9 mouse cellular contexts compared by ENCODE assay signal in genomic region chr15:84965575-84966360, GRCm38 (mm10). TPM values are rescaled to one million over a fixed set of nuclear protein-coding genes. Genes with fewer than 3 reads are reported as not detected.
DNase-seq lines count a peak whose midpoint lies in the region; ATAC-seq and TF ChIP-seq lines count a peak whose summit lies in the region.
"Had no signal": no experiment of that assay in that cellular context is flagged by ENCODE, and none has a peak within 500 bp of the region (broad histone marks: within the 10 kb centered on the region; RNA-seq: fewer than 3 reads in every experiment).

No protein-coding gene starts in this region.

- intact Hi-C loops in left cerebral cortex, postnatal 14 days (cut with DNase I), result no loop called here

- no peak overlapping the region for H3K4me2 ChIP-seq in hindbrain, embryonic 14.5 days (replicated peaks)
- H3K4me2 ChIP-seq in hindbrain, embryonic 12.5 days (replicated peaks), result no peak overlapping the region
- H3K4me2 ChIP-seq in CH12.LX (ENCODE audit: insufficient read depth, low read depth, poor library complexity, severe bottlenecking), result no peak overlapping the region
- H3K4me2 ChIP-seq in hindbrain, postnatal 0 days (ENCODE audit: low read depth, low read length), result no peak overlapping the region
- H3K4me2 ChIP-seq: liver, embryonic 15.5 days had no signal

- TF ChIP-seq EP300 in CH12.LX (IDR thresholded peaks at IDR 0.05; ENCODE audit: low read length), result no peak

- no peak overlapping the region for H3K27ac ChIP-seq in hindbrain, embryonic 14.5 days
- H3K27ac ChIP-seq in hindbrain, embryonic 12.5 days, result no peak overlapping the region
- H3K27ac ChIP-seq in CH12.LX (ENCODE audit: insufficient read depth, low read depth), result no peak overlapping the region
- no peak overlapping the region for H3K27ac ChIP-seq in hindbrain, postnatal 0 days
- H3K27ac ChIP-seq: liver, embryonic 15.5 days had no signal

- H3K36me3 ChIP-seq in hindbrain, embryonic 14.5 days (replicated peaks; ENCODE audit: control insufficient read depth, insufficient read depth), result no peaks in the 10 kb centered on the region
- 0 out of 2 replicates have a peak, but pooled peaks cover 7% of the 10 kb centered on the region for H3K36me3 ChIP-seq in hindbrain, embryonic 12.5 days
- peaks cover 0 to 10% of the 10 kb centered on the region in 2 experiments for H3K36me3 ChIP-seq in CH12.LX (replicated peaks in 1 of 2; ENCODE audit: control insufficient read depth in 1 of 2, insufficient read depth in 1 of 2, low read length in 1 of 2)
- H3K36me3 ChIP-seq in hindbrain, postnatal 0 days (ENCODE audit: insufficient read depth, low read length), result no peaks in the 10 kb centered on the region
- H3K36me3 ChIP-seq: liver, embryonic 15.5 days had no signal

- TF ChIP-seq CTCF in CH12.LX (conservative IDR thresholded peaks at IDR 0.05 in 1 of 2, IDR thresholded peaks at IDR 0.05 in 1 of 2; ENCODE audit: low read depth in 2 of 2, low read length in 2 of 2), result no peak
- TF ChIP-seq CTCF in hindbrain, postnatal 0 days (IDR thresholded peaks at IDR 0.05; ENCODE audit: low read depth), result no peak

- in situ Hi-C loops in CH12.LX (cut with MboI; ENCODE audit: low pct_ligation_motif_present, low pct_unique_long_range_greater_than_20kb, low sequenced_read_pairs), result no loop called here

- peak; percentile 37 for DNase-seq in hindbrain, embryonic 14.5 days (ENCODE audit: low spot score)
- peak; percentile 38 for DNase-seq in CH12.LX (ENCODE audit: extremely low read depth)
- peak; percentile 67 to 78 for DNase-seq in adrenal gland, postnatal 36 days
- peak; percentile 53 for DNase-seq in hindbrain, postnatal 0 days (ENCODE audit: low spot score)
- DNase-seq in ovary, postnatal 36 days (ENCODE audit: low spot score), result peak; percentile 70
- DNase-seq in left cerebral cortex, postnatal 14 days (ENCODE audit: low spot score in 2 of 2), result no peak
- no peak for DNase-seq in right cerebral cortex, adult 18-20 months

- no peak for ATAC-seq in hindbrain, embryonic 14.5 days (ENCODE audit: low FRiP score)
- ATAC-seq in hindbrain, embryonic 12.5 days (ENCODE audit: low FRiP score), result no peak
- no peak for ATAC-seq in hindbrain, postnatal 0 days

- no peaks in the 10 kb centered on the region for H3K9me3 ChIP-seq in hindbrain, embryonic 14.5 days (ENCODE audit: control insufficient read depth, low read length)
- no peaks in the 10 kb centered on the region for H3K9me3 ChIP-seq in hindbrain, embryonic 12.5 days (replicated peaks)
- no peaks in the 10 kb centered on the region for H3K9me3 ChIP-seq in CH12.LX (replicated peaks; ENCODE audit: low read length)
- no peaks in the 10 kb centered on the region for H3K9me3 ChIP-seq in hindbrain, postnatal 0 days (ENCODE audit: low read length)
- H3K9me3 ChIP-seq: liver, embryonic 15.5 days had no signal

- dilution Hi-C loops in CH12.LX (cut with MboI; ENCODE audit: extremely low pct_ligation_motif_present, extremely low pct_unique_long_range_greater_than_20kb, low sequenced_read_pairs), result no loop called here

- no peak overlapping the region for H3K9ac ChIP-seq in hindbrain, embryonic 14.5 days
- no peak overlapping the region for H3K9ac ChIP-seq in hindbrain, embryonic 12.5 days
- no peak overlapping the region for H3K9ac ChIP-seq in CH12.LX (ENCODE audit: insufficient read depth, low read depth)
- H3K9ac ChIP-seq in hindbrain, postnatal 0 days (replicated peaks; ENCODE audit: low read length), result no peak overlapping the region
- H3K9ac ChIP-seq: liver, embryonic 15.5 days had no signal

- no peaks in the 10 kb centered on the region for H3K79me2 ChIP-seq in CH12.LX (replicated peaks; ENCODE audit: control insufficient read depth, extremely low read depth, insufficient read depth, poor library complexity, severe bottlenecking)

- no peak for TF ChIP-seq POLR2A in CH12.LX (IDR thresholded peaks at IDR 0.05; ENCODE audit: low read depth, low read length)

- 64% methylated on average over 7 of the region's 7 CpGs for WGBS in hindbrain, embryonic 14.5 days
- WGBS in hindbrain, embryonic 12.5 days, result 64% methylated on average over 7 of the region's 7 CpGs
- 60% methylated on average over 7 of the region's 7 CpGs for WGBS in hindbrain, postnatal 0 days

- H3K4me3 ChIP-seq in hindbrain, embryonic 14.5 days (replicated peaks; ENCODE audit: low read length), result no peak overlapping the region
- H3K4me3 ChIP-seq in hindbrain, embryonic 12.5 days, result no peak overlapping the region
- no peak overlapping the region for H3K4me3 ChIP-seq in CH12.LX (replicated peaks in 1 of 3; ENCODE audit: low read depth in 2 of 3, low read length in 2 of 3, poor library complexity in 1 of 3)
- no peak overlapping the region for H3K4me3 ChIP-seq in hindbrain, postnatal 0 days (ENCODE audit: low read length)
- H3K4me3 ChIP-seq: liver, embryonic 15.5 days had no signal

- peaks cover 5% of the 10 kb centered on the region; the same call in 1 of the 2 replicates for H3K4me1 ChIP-seq in hindbrain, embryonic 14.5 days (replicated peaks; ENCODE audit: control insufficient read depth, insufficient read depth, low read length)
- peaks cover 5% of the 10 kb centered on the region for H3K4me1 ChIP-seq in hindbrain, embryonic 12.5 days
- H3K4me1 ChIP-seq in CH12.LX (ENCODE audit: control insufficient read depth in 1 of 2, insufficient read depth in 2 of 2), result peaks cover 5 to 17% of the 10 kb centered on the region in 2 experiments; a peak in 3 of 4 replicates
- H3K4me1 ChIP-seq in hindbrain, postnatal 0 days (ENCODE audit: insufficient read depth, low read length), result 0 out of 2 replicates have a peak, but pooled peaks cover 4% of the 10 kb centered on the region
- H3K4me1 ChIP-seq: liver, embryonic 15.5 days had no signal

- no peak for TF ChIP-seq RAD21 in CH12.LX (IDR thresholded peaks at IDR 0.05; ENCODE audit: low read depth, low read length)

- no peaks in the 10 kb centered on the region for H3K27me3 ChIP-seq in hindbrain, embryonic 14.5 days (ENCODE audit: control insufficient read depth, insufficient read depth, low read length)
- no peaks in the 10 kb centered on the region for H3K27me3 ChIP-seq in hindbrain, embryonic 12.5 days
- H3K27me3 ChIP-seq in CH12.LX (replicated peaks), result no peaks in the 10 kb centered on the region
- H3K27me3 ChIP-seq in hindbrain, postnatal 0 days (ENCODE audit: insufficient read depth, low read length), result no peaks in the 10 kb centered on the region
- H3K27me3 ChIP-seq: liver, embryonic 15.5 days had no signal

TF ChIP-seq in CH12.LX, 34 proteins besides CTCF, POLR2A, EP300 and RAD21:
- TF ChIP-seq JUN (IDR thresholded peaks at IDR 0.05; ENCODE audit: insufficient read depth, low read depth, low read length), result no peak
- TF ChIP-seq SMC3 (IDR thresholded peaks at IDR 0.05; ENCODE audit: low read depth, low read length), result no peak
- no peak for TF ChIP-seq ZC3H11A (IDR thresholded peaks at IDR 0.05; ENCODE audit: low read depth, low read length)
- no peak for TF ChIP-seq MYC (IDR thresholded peaks at IDR 0.05; ENCODE audit: low read depth, low read length)

RNA-seq across cellular contexts. Expression of gene 5031439G07Rik, which starts 22.6 kb away (rescaled TPM):
- polyA plus RNA-seq in hindbrain, embryonic 14.5 days (2014; fragmentation: Nextera tagmentation; extraction: Ambion mirVana), result 19.2 and 27.8 TPM in 2 replicates
- 18.7 TPM in 2 replicates for polyA plus RNA-seq in hindbrain, embryonic 12.5 days (2016; fragmentation: Nextera tagmentation; extraction: Ambion mirVana)
- total RNA-seq in CH12.LX (2012; rRNA removed) (10.9 and 12.9 TPM in 2 replicates), CH12.LX (2014; rRNA removed) (8.6 and 9.4 TPM in 2 replicates)
- 22.7 and 26.0 TPM in 2 replicates for polyA plus RNA-seq in CH12.LX (2012; ENCODE audit: insufficient read length, low read depth)
- total RNA-seq in adrenal gland, postnatal 36 days (2021), result 10 to 100 TPM; 33.3 to 34.0 TPM
- 123 and 127 TPM in 2 replicates for total RNA-seq in hindbrain, postnatal 0 days (2014; rRNA removed)
- polyA plus RNA-seq in hindbrain, postnatal 0 days (2015; fragmentation: Nextera tagmentation; extraction: Ambion mirVana), result 23.0 and 23.6 TPM in 2 replicates
- total RNA-seq in left cerebral cortex, postnatal 14 days (2021), result 100 to 1,000 TPM in 1 of 2 experiments, 10 to 100 TPM in 1; 96.1 to 106 TPM

RNA-seq across cellular contexts. Expression of gene Nup50, which starts 42.6 kb away (rescaled TPM):
- 24.2 and 25.3 TPM in 2 replicates for polyA plus RNA-seq in hindbrain, embryonic 14.5 days (2014; fragmentation: Nextera tagmentation; extraction: Ambion mirVana)
- 56.4 and 58.0 TPM in 2 replicates for polyA plus RNA-seq in hindbrain, embryonic 12.5 days (2016; fragmentation: Nextera tagmentation; extraction: Ambion mirVana)
- 39.2 and 45.3 TPM in 2 replicates for total RNA-seq in CH12.LX (2012; rRNA removed)
- total RNA-seq in CH12.LX (2014; rRNA removed), result 43.4 and 46.6 TPM in 2 replicates
- 85.6 and 91.4 TPM in 2 replicates for polyA plus RNA-seq in CH12.LX (2012; ENCODE audit: insufficient read length, low read depth)
- total RNA-seq in adrenal gland, postnatal 36 days (2021), result 10 to 100 TPM; 39.9 to 41.1 TPM
- total RNA-seq in hindbrain, postnatal 0 days (2014; rRNA removed), result 13.3 and 18.4 TPM in 2 replicates
- 23.6 and 24.7 TPM in 2 replicates for polyA plus RNA-seq in hindbrain, postnatal 0 days (2015; fragmentation: Nextera tagmentation; extraction: Ambion mirVana)
- total RNA-seq in left cerebral cortex, postnatal 14 days (2021), result 10 to 100 TPM; 31.2 to 31.7 TPM

RNA-seq across cellular contexts. Expression of gene Gm29666, which starts 45.9 kb away (rescaled TPM):
- 0.74 and 0.83 TPM in 2 replicates for polyA plus RNA-seq in hindbrain, embryonic 14.5 days (2014; fragmentation: Nextera tagmentation; extraction: Ambion mirVana)
- polyA plus RNA-seq in hindbrain, embryonic 12.5 days (2016; fragmentation: Nextera tagmentation; extraction: Ambion mirVana), result 0.77 and 0.88 TPM in 2 replicates
- 0.67 and 0.68 TPM in 2 replicates for total RNA-seq in CH12.LX (2012; rRNA removed)
- total RNA-seq in CH12.LX (2014; rRNA removed), result 0.54 and 0.55 TPM in 2 replicates
- 0.64 and 0.71 TPM in 2 replicates for polyA plus RNA-seq in CH12.LX (2012; ENCODE audit: insufficient read length, low read depth)
- under 1 TPM; 0.07 to 0.13 TPM for total RNA-seq in adrenal gland, postnatal 36 days (2021)
- 0.47 and 0.50 TPM in 2 replicates for total RNA-seq in hindbrain, postnatal 0 days (2014; rRNA removed)
- 0.54 and 0.65 TPM in 2 replicates for polyA plus RNA-seq in hindbrain, postnatal 0 days (2015; fragmentation: Nextera tagmentation; extraction: Ambion mirVana)
- 1 to 10 TPM in 1 of 2 experiments, under 1 TPM in 1; 0.94 to 1.1 TPM for total RNA-seq in left cerebral cortex, postnatal 14 days (2021)

RNA-seq across cellular contexts. Expression of gene Upk3a, which starts 51.2 kb away (rescaled TPM):
- 0.89 and 1.4 TPM in 2 replicates for polyA plus RNA-seq in hindbrain, embryonic 14.5 days (2014; fragmentation: Nextera tagmentation; extraction: Ambion mirVana)
- 0.19 and 0.21 TPM in 2 replicates for polyA plus RNA-seq in hindbrain, embryonic 12.5 days (2016; fragmentation: Nextera tagmentation; extraction: Ambion mirVana)
- total RNA-seq in CH12.LX (2012; rRNA removed) (not detected in 2 replicates), CH12.LX (2014; rRNA removed) (not detected in 2 replicates)
- not detected in 2 replicates for polyA plus RNA-seq in CH12.LX (2012; ENCODE audit: insufficient read length, low read depth)
- total RNA-seq in adrenal gland, postnatal 36 days (2021), result not detected
- 1.0 and 6.5 TPM in 2 replicates for total RNA-seq in hindbrain, postnatal 0 days (2014; rRNA removed)
- polyA plus RNA-seq in hindbrain, postnatal 0 days (2015; fragmentation: Nextera tagmentation; extraction: Ambion mirVana), result 2.2 and 2.6 TPM in 2 replicates
- not detected for total RNA-seq in left cerebral cortex, postnatal 14 days (2021)
- polyA plus RNA-seq: liver, embryonic 15.5 days had no signal

Comparison
In these comparisons a context has a peak if more than half of its experiments do, and no peak if none do; other contexts are left out.
1. DNase-seq: peak in hindbrain, embryonic 14.5 days (single experiment), CH12.LX (single experiment), adrenal gland, postnatal 36 days (2 of 2), hindbrain, postnatal 0 days (single experiment) and ovary, postnatal 36 days (single experiment); none in left cerebral cortex, postnatal 14 days (0 of 2) and right cerebral cortex, adult 18-20 months (single experiment).